Mouse (Mus musculus): ENCODE results near the gene Gm21834.

The Gm21834 gene

DNA sequence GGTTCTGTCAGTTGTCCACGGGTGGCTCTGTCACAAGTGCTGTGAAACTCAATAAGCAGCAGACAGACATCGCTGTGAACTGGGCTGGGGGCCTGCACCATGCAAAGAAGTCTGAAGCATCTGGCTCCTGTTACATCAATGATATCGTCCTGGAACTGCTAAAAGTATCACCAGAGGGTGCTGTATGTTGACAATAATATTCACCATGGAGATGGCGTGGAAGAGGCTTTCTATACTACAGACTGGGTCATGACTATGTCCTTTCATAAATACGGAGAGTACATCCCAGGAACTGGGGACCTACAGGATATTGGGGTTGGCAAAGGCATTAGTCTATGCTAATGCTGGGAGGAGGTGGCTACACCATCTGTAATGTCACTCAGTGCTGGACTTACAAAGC lies at the start of gene Gm21834:
Gene Gm21834 (minus strand): TSS at position 101 of the 400 bp plus-strand sequence.
- in situ Hi-C loops (cut with MboI, MseI): no loop called here

- in situ Hi-C loops (cut with MboI, MseI): no loop called here
These were observed 46.3 kb upstream of the Gm21834 start for GRCm38 (mm10) chr17:57788161-57788799.

GRCm38 (mm10) chr17:57770904-57771303 lies 28.9 kb upstream of the Gm21834 start:
- in situ Hi-C loops (cut with MboI, MseI): no loop called here

- in situ Hi-C loops (cut with MboI, MseI): no loop called here
These were observed 26.9 kb upstream of the Gm21834 start, which contains the start of gene Cntnap5c for GRCm38 (mm10) chr17:57768622-57769610. TSS of gene Cntnap5c (plus strand) at chr17:57769570.

GRCm38 (mm10) chr17:57767306-57767705 lies 25.3 kb upstream of the Gm21834 start:
- in situ Hi-C loops (cut with MboI, MseI): no loop called here

DNA sequence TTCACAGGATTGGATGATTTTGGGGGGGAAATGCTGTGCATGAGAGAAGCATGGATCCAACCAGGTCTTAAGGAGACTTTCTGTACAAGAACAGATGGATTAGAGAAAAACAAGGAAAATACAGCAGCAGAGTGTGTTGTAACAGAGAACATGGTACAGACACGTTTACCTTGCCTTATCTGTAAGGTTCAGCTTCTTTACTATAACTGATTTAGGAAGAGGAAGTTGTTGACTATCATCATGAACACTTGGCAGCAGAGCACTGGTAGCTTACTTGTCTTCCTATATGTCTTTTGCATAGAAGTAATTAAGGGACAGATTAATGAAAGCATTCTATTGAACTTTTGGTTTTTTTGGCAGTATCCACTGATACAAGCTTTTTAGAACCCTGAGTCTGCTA lies 16.0 kb upstream of the Gm21834 start:
- in situ Hi-C loops (cut with MboI, MseI): no loop called here

- in situ Hi-C loops (cut with MboI, MseI): no loop called here
These were observed 47.2 kb downstream of the Gm21834 start for GRCm38 (mm10) chr17:57694791-57695190.
